In genomic region chrX:153499294-153500046, GRCm38 (mm10) we compare ENCODE assay signal across 9 mouse cellular contexts. TPM values are rescaled to one million over a fixed set of nuclear protein-coding genes. Genes with fewer than 3 reads are reported as not detected.
A peak's percentile ranks its signal among the peaks of the same experiment; 100 is the strongest.
DNase-seq lines count a peak whose midpoint lies in the region; ATAC-seq and TF ChIP-seq lines count a peak whose summit lies in the region.
"Had no signal": no experiment of that assay in that cellular context is flagged by ENCODE, and none has a peak within 500 bp of the region (broad histone marks: within the 10 kb centered on the region; RNA-seq: fewer than 3 reads in every experiment).

No protein-coding gene starts in this region.

- peak overlapping the region; percentile 50 for H3K4me3 ChIP-seq in forebrain, postnatal 0 days (ENCODE audit: low read depth, low read length)
- H3K4me3 ChIP-seq in intestine, embryonic 16.5 days (ENCODE audit: low read length) = peak overlapping the region; percentile 56
- H3K4me3 ChIP-seq in liver, embryonic 13.5 days (replicated peaks) = peak overlapping the region; percentile 69

- H3K4me1 ChIP-seq in forebrain, postnatal 0 days (ENCODE audit: insufficient read depth) = no peaks in the 10 kb centered on the region
- no peaks in the 10 kb centered on the region for H3K4me1 ChIP-seq in intestine, embryonic 16.5 days (ENCODE audit: control insufficient read depth, insufficient read depth, low read length)
- peaks cover 14% of the 10 kb centered on the region for H3K4me1 ChIP-seq in liver, embryonic 13.5 days (replicated peaks)

- 35% methylated on average over 32 of the region's 32 CpGs for WGBS in forebrain, postnatal 0 days
- WGBS in intestine, embryonic 16.5 days = 25% methylated on average over 32 of the region's 32 CpGs
- WGBS in liver, embryonic 13.5 days (ENCODE audit: insufficient replicate concordance) = 36% methylated on average over 32 of the region's 32 CpGs

- TF ChIP-seq POLR2A in brain, embryonic 14.5 days (IDR thresholded peaks at IDR 0.05; ENCODE audit: borderline replicate concordance, extremely low read depth, insufficient read depth, insufficient read length, poor library complexity, severe bottlenecking) = no peak

- no peaks in the 10 kb centered on the region for H3K36me3 ChIP-seq in forebrain, postnatal 0 days (ENCODE audit: insufficient read depth)
- no peaks in the 10 kb centered on the region for H3K36me3 ChIP-seq in intestine, embryonic 16.5 days (ENCODE audit: control insufficient read depth, insufficient read depth, low read length)
- no peaks in the 10 kb centered on the region for H3K36me3 ChIP-seq in liver, embryonic 13.5 days

- no peaks in the 10 kb centered on the region for H3K27me3 ChIP-seq in forebrain, postnatal 0 days (ENCODE audit: insufficient read depth, low read length)
- H3K27me3 ChIP-seq in intestine, embryonic 16.5 days (replicated peaks; ENCODE audit: control insufficient read depth, insufficient read depth, low read length) = no peaks in the 10 kb centered on the region
- H3K27me3 ChIP-seq in liver, embryonic 13.5 days = no peaks in the 10 kb centered on the region

- DNase-seq in layer of hippocampus, adult 18-20 months (ENCODE audit: low spot score in 2 of 2) = peak; percentile 2 to 6
- no peak for DNase-seq in layer of hippocampus, adult 9-10 months (ENCODE audit: low spot score)
- DNase-seq in brain, embryonic 14.5 days (ENCODE audit: low read depth) = peak; percentile 47
- peak; percentile 44 for DNase-seq in forebrain, postnatal 0 days
- peak; percentile 1 for DNase-seq in liver, embryonic 13.5 days
- peak; percentile 11 to 14 for DNase-seq in right cerebral cortex, adult 2 months (ENCODE audit: low spot score in 2 of 2)
- no peak for DNase-seq in urinary bladder, postnatal 4 days (ENCODE audit: low spot score in 2 of 2)

- peak overlapping the region; percentile 97 for H3K27ac ChIP-seq in forebrain, postnatal 0 days (ENCODE audit: low read depth, low read length)
- peak overlapping the region; percentile 96; the same call in 1 of the 2 replicates for H3K27ac ChIP-seq in intestine, embryonic 16.5 days (ENCODE audit: low read length)
- H3K27ac ChIP-seq in liver, embryonic 13.5 days = no peak overlapping the region

- H3K9ac ChIP-seq in forebrain, postnatal 0 days = peak overlapping the region; percentile 78
- H3K9ac ChIP-seq in intestine, embryonic 16.5 days (ENCODE audit: low read depth, low read length) = peak overlapping the region; percentile 74
- peak overlapping the region; percentile 78 for H3K9ac ChIP-seq in liver, embryonic 13.5 days

- TF ChIP-seq CTCF in brain, embryonic 14.5 days (IDR thresholded peaks at IDR 0.05; ENCODE audit: borderline replicate concordance, extremely low read depth, insufficient read depth, insufficient read length) = no peak
- no peak for TF ChIP-seq CTCF in forebrain, postnatal 0 days (IDR thresholded peaks at IDR 0.05; ENCODE audit: low read depth)

- peak overlapping the region; percentile 64 for H3K4me2 ChIP-seq in forebrain, postnatal 0 days (ENCODE audit: low read depth)
- H3K4me2 ChIP-seq in intestine, embryonic 16.5 days (ENCODE audit: low read depth, low read length) = peak overlapping the region; percentile 73
- peak overlapping the region; percentile 79 for H3K4me2 ChIP-seq in liver, embryonic 13.5 days

- peak; percentile 5; the same call in 1 of the 2 replicates for ATAC-seq in forebrain, postnatal 0 days
- ATAC-seq in intestine, embryonic 16.5 days = no peak
- ATAC-seq in liver, embryonic 13.5 days (ENCODE audit: low read depth) = no peak

- H3K9me3 ChIP-seq in forebrain, postnatal 0 days (ENCODE audit: low read length) = no peaks in the 10 kb centered on the region
- H3K9me3 ChIP-seq in intestine, embryonic 16.5 days (ENCODE audit: control insufficient read depth, low read length) = no peaks in the 10 kb centered on the region
- no peaks in the 10 kb centered on the region for H3K9me3 ChIP-seq in liver, embryonic 13.5 days (replicated peaks)

RNA-seq across cellular contexts. Expression of gene Ubqln2, which starts 1.4 kb away (rescaled TPM):
- 100 to 1,000 TPM; 236 to 245 TPM for total RNA-seq in layer of hippocampus, adult 18-20 months (2021)
- 159 and 208 TPM in 2 replicates for polyA plus RNA-seq in brain, embryonic 14.5 days (2012; rRNA removed)
- total RNA-seq in forebrain, postnatal 0 days (2014; rRNA removed) = 52.2 and 87.1 TPM in 2 replicates
- polyA plus RNA-seq in forebrain, postnatal 0 days (2015; fragmentation: Nextera tagmentation; extraction: Ambion mirVana) = 41.2 and 53.9 TPM in 2 replicates
- 10.6 and 13.0 TPM in 2 replicates for polyA plus RNA-seq in intestine, embryonic 16.5 days (2015; fragmentation: Nextera tagmentation; extraction: Ambion mirVana)
- polyA plus RNA-seq in liver, embryonic 13.5 days (2015; fragmentation: Nextera tagmentation; extraction: Ambion mirVana) = 3.8 and 4.5 TPM in 2 replicates

RNA-seq across cellular contexts. Expression of gene Cypt3, which starts 58.9 kb away (rescaled TPM):
- total RNA-seq in layer of hippocampus, adult 18-20 months (2021) = not detected
- polyA plus RNA-seq in brain, embryonic 14.5 days (2012; rRNA removed) = not detected in 2 replicates
- not detected in 2 replicates for total RNA-seq in forebrain, postnatal 0 days (2014; rRNA removed)
- polyA plus RNA-seq in forebrain, postnatal 0 days (2015; fragmentation: Nextera tagmentation; extraction: Ambion mirVana) = not detected in 2 replicates
- not detected in 2 replicates for polyA plus RNA-seq in intestine, embryonic 16.5 days (2015; fragmentation: Nextera tagmentation; extraction: Ambion mirVana)
- polyA plus RNA-seq in liver, embryonic 13.5 days (2015; fragmentation: Nextera tagmentation; extraction: Ambion mirVana) = not detected in 2 replicates
- total RNA-seq: liver, adult 2 months had no signal
- polyA plus RNA-seq: liver, adult 2 months had no signal

Comparison
In these comparisons a context has a peak if more than half of its experiments do, and no peak if none do; other contexts are left out.
1. DNase-seq: peak in layer of hippocampus, adult 18-20 months (2 of 2), brain, embryonic 14.5 days (single experiment), forebrain, postnatal 0 days (single experiment), liver, embryonic 13.5 days (single experiment) and right cerebral cortex, adult 2 months (2 of 2); none in layer of hippocampus, adult 9-10 months (single experiment) and urinary bladder, postnatal 4 days (0 of 2).
2. Peak in every context shown above with its lines, with median percentiles within 50 percentile points of each other: H3K4me2 ChIP-seq, H3K4me3 ChIP-seq and H3K9ac ChIP-seq.